Mouse (Mus musculus): ENCODE results near the gene Mcoln3.

GRCm38 (mm10) chr3:146173030-146173429 lies 55.8 kb downstream of the Mcoln3 start:
- TF ChIP-seq CTCF (IDR thresholded peaks at IDR 0.05; ENCODE audit: borderline replicate concordance, extremely low read depth, insufficient read depth, insufficient read length) (no peak), POLR2A (IDR thresholded peaks at IDR 0.05; ENCODE audit: borderline replicate concordance, extremely low read depth, insufficient read depth, insufficient read length, poor library complexity, severe bottlenecking) (no peak)
